Mouse (Mus musculus): ENCODE data around the gene Bcl2l10. TPM values are rescaled to one million over a fixed set of nuclear protein-coding genes. Genes with fewer than 3 reads are reported as not detected.
A peak's percentile ranks its signal among the peaks of the same experiment; 100 is the strongest.

Gene Bcl2l10
- polyA plus RNA-seq, 1 experiment from 2014 or later, result not detected

DNA sequence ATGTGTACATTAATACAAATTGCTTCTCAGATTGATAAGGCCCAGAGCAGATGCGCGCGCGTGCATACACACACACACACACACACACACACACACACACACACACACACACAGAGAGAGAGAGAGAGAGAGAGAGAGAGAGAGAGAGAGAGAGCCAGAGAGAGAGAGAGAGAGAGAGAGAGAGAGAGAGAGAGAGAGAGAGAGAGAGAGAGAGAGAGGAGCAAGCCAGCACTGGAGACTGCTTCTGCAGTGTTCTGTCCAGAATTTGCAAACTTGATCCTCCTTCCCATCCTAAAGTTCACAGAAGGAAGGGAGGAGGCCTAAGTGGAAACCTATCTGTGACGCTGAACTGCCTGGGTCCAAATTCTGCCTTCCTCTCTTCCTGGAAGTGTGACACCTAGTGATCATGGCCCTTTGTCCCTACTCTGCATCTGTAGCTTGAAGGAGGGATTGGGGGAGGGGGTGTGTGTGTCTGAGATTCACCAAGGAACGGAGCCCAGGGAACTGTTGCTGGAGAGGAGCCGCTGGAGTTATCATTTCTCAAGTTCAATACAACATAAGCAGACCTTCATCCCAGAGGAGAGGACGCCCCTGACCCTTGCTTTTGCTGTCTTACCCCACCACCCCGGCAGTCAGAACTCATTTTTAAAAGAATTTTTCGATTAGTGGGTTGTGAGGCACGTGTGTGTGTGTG lies 34.3 kb upstream of the Bcl2l10 start:
- 34% methylated on average over 11 of the region's 11 CpGs for WGBS
- peak; percentile 11; the same call in 1 of the 2 replicates for ATAC-seq (ENCODE audit: low FRiP score, low TSS enrichment)
- H3K36me3 ChIP-seq (ENCODE audit: control insufficient read depth, insufficient read depth, low read length), result no peaks in the 10 kb centered on the region
- H3K4me3 ChIP-seq (ENCODE audit: low read length), result peak overlapping the region; percentile 51
- H3K9me3 ChIP-seq (ENCODE audit: control insufficient read depth, low read length), result no peaks in the 10 kb centered on the region
- peak overlapping the region; percentile 59; the same call in 1 of the 2 replicates for H3K9ac ChIP-seq (ENCODE audit: low read depth, low read length)
- H3K27ac ChIP-seq (ENCODE audit: low read depth, low read length), result no peak overlapping the region
- peaks cover 6% of the 10 kb centered on the region; the same call in 1 of the 2 replicates for H3K4me1 ChIP-seq (ENCODE audit: control insufficient read depth, insufficient read depth, low read length)
- peak overlapping the region; percentile 77 for H3K4me2 ChIP-seq (replicated peaks; ENCODE audit: low read depth, low read length)
- H3K27me3 ChIP-seq (ENCODE audit: control insufficient read depth, insufficient read depth, low read length), result no peaks in the 10 kb centered on the region

DNA sequence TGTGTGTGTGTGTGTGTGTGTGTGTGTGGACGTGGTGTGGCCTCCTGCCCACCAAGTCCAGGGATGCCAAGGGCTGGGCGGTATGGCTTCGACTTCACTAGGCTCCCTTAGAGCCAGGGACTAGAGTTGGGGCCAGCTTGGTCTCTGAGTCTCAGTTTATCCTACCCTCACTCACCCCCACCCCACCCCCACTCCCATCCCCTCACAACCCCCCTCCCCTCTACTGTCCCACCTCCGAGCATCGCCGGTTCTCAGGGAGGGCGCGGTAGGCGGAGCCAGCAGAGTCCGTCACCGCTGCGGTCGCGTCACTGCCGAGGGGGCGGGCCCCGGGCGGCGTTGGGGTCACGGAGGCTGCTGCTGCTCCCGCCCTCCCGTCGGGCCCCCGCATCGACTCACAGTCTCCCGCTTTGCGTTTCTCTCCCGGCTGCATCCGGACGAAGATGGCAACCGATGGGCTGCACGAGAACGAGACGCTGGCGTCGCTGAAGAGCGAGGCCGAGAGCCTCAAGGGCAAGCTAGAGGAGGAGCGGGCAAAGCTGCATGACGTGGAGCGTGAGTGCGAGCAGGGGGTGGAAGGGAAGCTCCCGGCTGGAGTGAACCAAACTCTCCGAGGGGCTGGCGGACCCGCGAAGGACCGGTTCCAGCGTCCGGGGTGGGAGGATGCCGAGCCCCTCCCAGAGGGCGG lies 33.6 kb upstream of the Bcl2l10 start:
- Histone ChIP-seq H3K4me3 (ENCODE audit: low read length) (peak overlapping the region; percentile 51), H3K27ac (ENCODE audit: low read depth, low read length) (peak overlapping the region; percentile 10; the same call in 1 of the 2 replicates), H3K4me1 (ENCODE audit: control insufficient read depth, insufficient read depth, low read length) (peaks cover 6% of the 10 kb centered on the region; the same call in 1 of the 2 replicates), H3K36me3 (ENCODE audit: control insufficient read depth, insufficient read depth, low read length) (no peaks in the 10 kb centered on the region), H3K9ac (ENCODE audit: low read depth, low read length) (peak overlapping the region; percentile 59), H3K9me3 (ENCODE audit: control insufficient read depth, low read length) (no peaks in the 10 kb centered on the region), H3K27me3 (ENCODE audit: control insufficient read depth, insufficient read depth, low read length) (no peaks in the 10 kb centered on the region), H3K4me2 (replicated peaks; ENCODE audit: low read depth, low read length) (peak overlapping the region; percentile 77)
- WGBS, result under 1% methylated on average over 50 of the region's 52 CpGs
- peak; percentile 92 for ATAC-seq (ENCODE audit: low FRiP score, low TSS enrichment)

DNA sequence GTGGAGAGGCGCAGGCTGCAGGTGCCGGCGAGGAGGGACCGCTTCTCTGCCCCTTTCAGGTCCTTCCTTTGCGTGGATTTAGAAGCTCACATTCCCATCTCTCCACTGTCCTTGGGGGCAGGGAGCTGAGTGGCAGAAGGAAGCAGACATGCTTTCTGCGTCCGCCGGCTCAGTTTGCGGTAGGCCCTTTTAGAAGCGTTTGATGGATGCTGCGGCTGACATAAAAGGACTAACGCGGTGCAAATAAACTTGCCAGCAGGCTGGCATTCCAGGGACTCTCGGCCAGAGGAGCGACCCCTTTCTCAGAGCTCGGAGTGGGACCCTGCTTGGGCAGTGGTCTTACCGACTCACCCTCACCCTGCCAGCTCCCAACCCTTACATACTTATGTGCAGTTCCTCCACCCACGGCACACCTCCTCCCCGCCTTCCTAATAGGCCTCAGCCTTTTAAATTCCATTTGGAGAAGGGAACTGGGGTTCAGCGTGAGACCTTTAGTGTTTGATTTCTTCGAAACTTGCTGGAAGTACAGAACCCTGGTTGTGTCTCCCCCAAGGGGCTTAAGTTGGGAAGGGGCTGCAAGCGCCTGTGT lies 32.9 kb upstream of the Bcl2l10 start:
- peak overlapping the region; percentile 77 for H3K4me2 ChIP-seq (replicated peaks; ENCODE audit: low read depth, low read length)
- peak overlapping the region; percentile 59 for H3K9ac ChIP-seq (ENCODE audit: low read depth, low read length)
- H3K27ac ChIP-seq (ENCODE audit: low read depth, low read length), result peak overlapping the region; percentile 10; the same call in 1 of the 2 replicates
- peak overlapping the region; percentile 51 for H3K4me3 ChIP-seq (ENCODE audit: low read length)
- 2% methylated on average over 22 of the region's 22 CpGs for WGBS
- H3K27me3 ChIP-seq (ENCODE audit: control insufficient read depth, insufficient read depth, low read length), result no peaks in the 10 kb centered on the region
- H3K4me1 ChIP-seq (ENCODE audit: control insufficient read depth, insufficient read depth, low read length), result peaks cover 6% of the 10 kb centered on the region; the same call in 1 of the 2 replicates
- ATAC-seq (ENCODE audit: low FRiP score, low TSS enrichment), result peak; percentile 14; the same call in 1 of the 2 replicates
- no peaks in the 10 kb centered on the region for H3K36me3 ChIP-seq (ENCODE audit: control insufficient read depth, insufficient read depth, low read length)
- H3K9me3 ChIP-seq (ENCODE audit: control insufficient read depth, low read length), result no peaks in the 10 kb centered on the region

DNA sequence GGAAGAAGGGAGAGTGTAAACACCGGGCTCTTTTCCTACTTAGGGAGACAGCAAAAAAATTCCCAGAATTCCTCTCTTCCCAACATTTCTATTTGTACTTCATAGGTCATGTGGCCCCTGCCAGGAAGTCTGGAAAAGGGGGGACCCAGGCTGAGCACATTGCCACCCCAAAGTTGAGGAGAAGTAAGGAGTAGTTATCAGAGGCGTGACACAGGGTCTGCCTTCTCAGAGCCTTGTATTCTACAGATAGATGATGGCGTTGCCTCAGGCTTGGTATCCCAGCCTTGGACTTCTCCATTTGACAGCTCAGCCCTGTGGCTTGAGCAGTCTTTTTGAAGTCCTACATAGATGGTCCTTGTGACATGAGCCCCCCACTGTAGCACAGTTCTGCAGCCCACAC lies 32.3 kb upstream of the Bcl2l10 start:
- Histone ChIP-seq H3K4me2 (replicated peaks; ENCODE audit: low read depth, low read length) (peak overlapping the region; percentile 77), H3K27me3 (ENCODE audit: control insufficient read depth, insufficient read depth, low read length) (no peaks in the 10 kb centered on the region), H3K4me1 (ENCODE audit: control insufficient read depth, insufficient read depth, low read length) (peaks cover 6% of the 10 kb centered on the region; the same call in 1 of the 2 replicates), H3K9ac (ENCODE audit: low read depth, low read length) (no peak overlapping the region), H3K9me3 (ENCODE audit: control insufficient read depth, low read length) (no peaks in the 10 kb centered on the region), H3K4me3 (ENCODE audit: low read length) (peak overlapping the region; percentile 51; the same call in 1 of the 2 replicates), H3K27ac (ENCODE audit: low read depth, low read length) (no peak overlapping the region), H3K36me3 (ENCODE audit: control insufficient read depth, insufficient read depth, low read length) (no peaks in the 10 kb centered on the region)
- ATAC-seq (ENCODE audit: low FRiP score, low TSS enrichment), result no peak
- 67% methylated on average over 3 of the region's 3 CpGs for WGBS

DNA sequence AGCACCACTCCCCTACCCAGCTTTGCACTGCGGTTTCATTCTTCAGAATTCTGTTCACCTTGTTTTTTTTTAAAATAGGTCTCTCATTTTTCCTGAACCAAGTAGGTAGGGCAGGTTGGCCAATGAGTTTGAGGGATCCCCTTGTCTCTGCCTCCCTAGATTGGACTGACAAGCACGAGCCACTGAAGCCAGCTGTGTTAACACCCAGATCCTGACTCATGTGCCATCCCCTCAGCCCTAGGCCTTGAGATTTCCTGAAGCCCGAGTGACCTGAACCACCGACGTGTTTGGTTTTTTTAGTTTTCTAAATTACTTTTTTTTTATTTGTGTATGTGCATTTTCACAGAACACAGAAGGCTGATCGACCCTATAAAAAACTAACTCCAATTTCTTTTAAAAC lies 30.8 kb upstream of the Bcl2l10 start:
- WGBS, result 86% methylated on average over 6 of the region's 6 CpGs

DNA sequence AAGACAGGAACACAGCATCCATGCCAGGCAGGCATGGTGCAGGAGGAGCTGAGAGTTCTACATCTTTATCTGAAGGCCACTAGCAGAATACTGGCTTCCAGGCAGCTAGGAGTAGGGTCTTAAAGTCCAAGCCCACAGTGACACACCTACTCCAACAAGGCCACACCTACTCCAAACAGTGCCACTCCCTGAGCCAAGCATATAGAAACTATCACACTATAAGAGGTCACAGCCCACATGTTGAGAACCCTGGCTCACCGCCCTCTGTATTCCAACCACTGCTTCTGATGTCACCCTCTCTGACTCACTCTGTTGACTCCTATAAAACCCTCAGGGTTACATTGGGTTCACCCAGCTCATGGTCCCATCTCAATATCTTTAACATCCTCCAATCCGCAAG lies 29.4 kb upstream of the Bcl2l10 start:
- no peak overlapping the region for H3K27ac ChIP-seq (ENCODE audit: low read depth, low read length)
- H3K27me3 ChIP-seq (ENCODE audit: control insufficient read depth, insufficient read depth, low read length), result no peaks in the 10 kb centered on the region
- no peak overlapping the region for H3K9ac ChIP-seq (ENCODE audit: low read depth, low read length)
- no peak for ATAC-seq (ENCODE audit: low FRiP score, low TSS enrichment)
- H3K4me3 ChIP-seq (ENCODE audit: low read length), result no peak overlapping the region
- H3K9me3 ChIP-seq (ENCODE audit: control insufficient read depth, low read length), result no peaks in the 10 kb centered on the region
- H3K4me1 ChIP-seq (ENCODE audit: control insufficient read depth, insufficient read depth, low read length), result peaks cover 6% of the 10 kb centered on the region; the same call in 1 of the 2 replicates
- H3K4me2 ChIP-seq (replicated peaks; ENCODE audit: low read depth, low read length), result no peak overlapping the region
- H3K36me3 ChIP-seq (ENCODE audit: control insufficient read depth, insufficient read depth, low read length), result no peaks in the 10 kb centered on the region
- 91% methylated on average over 2 of the region's 2 CpGs for WGBS

More for the DNA sequence above, 30.8 kb upstream of the Bcl2l10 start:
- Histone ChIP-seq H3K9me3 (ENCODE audit: control insufficient read depth, low read length) (no peaks in the 10 kb centered on the region), H3K36me3 (ENCODE audit: control insufficient read depth, insufficient read depth, low read length) (no peaks in the 10 kb centered on the region), H3K27ac (ENCODE audit: low read depth, low read length) (no peak overlapping the region), H3K4me1 (ENCODE audit: control insufficient read depth, insufficient read depth, low read length) (peaks cover 6% of the 10 kb centered on the region; the same call in 1 of the 2 replicates), H3K4me2 (replicated peaks; ENCODE audit: low read depth, low read length) (no peak overlapping the region), H3K9ac (ENCODE audit: low read depth, low read length) (no peak overlapping the region), H3K27me3 (ENCODE audit: control insufficient read depth, insufficient read depth, low read length) (no peaks in the 10 kb centered on the region), H3K4me3 (ENCODE audit: low read length) (no peak overlapping the region)
- no peak for ATAC-seq (ENCODE audit: low FRiP score, low TSS enrichment)

DNA sequence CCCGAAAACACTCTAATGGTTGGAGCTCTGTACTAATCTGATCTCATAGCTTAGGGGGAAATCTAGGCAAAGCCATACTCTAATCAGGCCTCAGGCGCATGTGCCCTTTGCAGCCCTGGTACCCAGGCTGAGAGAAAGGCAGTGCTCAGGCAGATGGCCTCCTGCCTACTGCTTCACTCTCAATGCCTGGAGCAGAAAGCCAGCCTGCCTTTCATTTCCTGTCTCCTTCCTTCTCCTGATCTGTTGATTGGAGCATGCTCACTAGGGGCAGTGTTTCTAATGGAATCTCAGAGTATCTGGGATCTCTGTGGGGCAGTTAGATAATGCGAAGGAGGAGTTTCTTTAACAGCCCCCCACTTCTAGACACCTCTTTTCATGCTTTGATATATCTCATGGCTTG lies 28.2 kb upstream of the Bcl2l10 start:
- Histone ChIP-seq H3K9ac (ENCODE audit: low read depth, low read length) (no peak overlapping the region), H3K27me3 (ENCODE audit: control insufficient read depth, insufficient read depth, low read length) (no peaks in the 10 kb centered on the region), H3K4me3 (ENCODE audit: low read length) (no peak overlapping the region), H3K9me3 (ENCODE audit: control insufficient read depth, low read length) (no peaks in the 10 kb centered on the region), H3K4me2 (replicated peaks; ENCODE audit: low read depth, low read length) (no peak overlapping the region), H3K27ac (ENCODE audit: low read depth, low read length) (no peak overlapping the region), H3K36me3 (ENCODE audit: control insufficient read depth, insufficient read depth, low read length) (no peaks in the 10 kb centered on the region), H3K4me1 (ENCODE audit: control insufficient read depth, insufficient read depth, low read length) (peaks cover 6% of the 10 kb centered on the region; the same call in 1 of the 2 replicates)
- 76% methylated on average over 3 of the region's 3 CpGs for WGBS
- ATAC-seq (ENCODE audit: low FRiP score, low TSS enrichment), result no peak

DNA sequence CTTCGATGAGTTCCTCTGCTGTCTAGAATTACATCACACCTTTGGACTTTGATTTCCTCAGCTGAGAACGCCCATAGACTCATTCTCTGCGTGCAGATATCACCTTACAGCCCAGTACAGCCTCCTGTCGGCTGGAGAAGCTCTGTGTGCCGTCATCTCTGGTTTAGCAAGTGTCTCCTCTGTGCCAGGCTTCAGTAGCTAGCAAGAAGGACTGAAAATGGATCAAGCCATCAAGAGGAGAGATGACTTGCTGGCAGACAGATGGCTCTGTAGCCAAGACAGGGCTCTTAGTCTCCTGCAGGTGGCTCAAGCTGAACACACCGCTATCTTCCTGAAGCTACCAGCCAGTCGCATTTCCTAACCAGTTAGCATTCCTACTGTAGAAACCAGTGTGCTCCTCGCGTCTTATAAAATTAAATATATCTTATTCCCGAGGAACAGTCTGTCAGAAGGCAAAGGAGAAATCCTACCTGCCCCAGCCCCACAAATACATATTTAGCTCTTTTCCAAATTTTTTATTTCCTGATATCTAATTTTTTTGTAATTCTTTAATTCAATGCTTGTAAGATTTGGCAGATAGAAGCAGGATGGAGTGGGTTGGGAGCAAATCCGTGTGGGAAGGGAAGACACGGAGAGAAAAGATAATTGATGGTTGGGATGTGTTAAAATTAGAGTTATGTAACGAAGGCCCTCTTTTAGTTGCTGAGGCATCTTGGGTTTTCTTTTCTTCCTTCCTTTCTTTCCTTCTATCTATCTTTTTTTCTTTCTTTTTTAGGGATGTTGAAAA lies 25.3 kb upstream of the Bcl2l10 start:
- ATAC-seq (ENCODE audit: low FRiP score, low TSS enrichment), result no peak

More for the DNA sequence above, 25.3 kb upstream of the Bcl2l10 start:
- Histone ChIP-seq H3K27me3 (ENCODE audit: control insufficient read depth, insufficient read depth, low read length) (no peaks in the 10 kb centered on the region), H3K4me1 (ENCODE audit: control insufficient read depth, insufficient read depth, low read length) (no peaks in the 10 kb centered on the region), H3K9me3 (ENCODE audit: control insufficient read depth, low read length) (no peaks in the 10 kb centered on the region), H3K27ac (ENCODE audit: low read depth, low read length) (no peak overlapping the region), H3K4me2 (replicated peaks; ENCODE audit: low read depth, low read length) (no peak overlapping the region), H3K36me3 (ENCODE audit: control insufficient read depth, insufficient read depth, low read length) (0 out of 2 replicates have a peak, but pooled peaks cover 2% of the 10 kb centered on the region), H3K9ac (ENCODE audit: low read depth, low read length) (no peak overlapping the region), H3K4me3 (ENCODE audit: low read length) (no peak overlapping the region)
- WGBS, result 60% methylated on average over 13 of the region's 13 CpGs

All from kidney, embryonic 14.5 days (tissue).